Mouse (Mus musculus): Measurements from ENCODE around the gene Zmynd10.

Gene Zmynd10

DNA sequence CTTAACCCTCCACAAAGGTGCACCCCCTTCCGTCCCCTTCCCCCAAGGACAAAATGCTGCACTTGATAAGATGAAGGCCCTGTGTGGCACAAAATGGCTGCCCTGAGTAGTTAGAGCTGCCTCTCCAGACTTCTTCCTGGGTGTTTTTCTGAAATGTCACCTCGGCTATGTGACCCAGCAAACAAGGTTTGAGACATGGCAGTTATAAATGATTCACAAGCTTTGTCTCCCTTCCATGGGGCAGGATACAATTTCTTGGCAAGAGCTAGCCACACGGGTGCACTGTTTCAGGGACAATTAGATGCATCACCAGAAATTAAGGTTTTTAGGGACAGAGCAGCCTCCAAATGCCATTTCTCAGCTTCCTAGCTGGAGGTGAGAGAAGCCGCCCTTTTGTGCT lies 6.7 kb upstream of the Zmynd10 start:
- DNase-seq (ENCODE audit: low read depth): no peak

DNA sequence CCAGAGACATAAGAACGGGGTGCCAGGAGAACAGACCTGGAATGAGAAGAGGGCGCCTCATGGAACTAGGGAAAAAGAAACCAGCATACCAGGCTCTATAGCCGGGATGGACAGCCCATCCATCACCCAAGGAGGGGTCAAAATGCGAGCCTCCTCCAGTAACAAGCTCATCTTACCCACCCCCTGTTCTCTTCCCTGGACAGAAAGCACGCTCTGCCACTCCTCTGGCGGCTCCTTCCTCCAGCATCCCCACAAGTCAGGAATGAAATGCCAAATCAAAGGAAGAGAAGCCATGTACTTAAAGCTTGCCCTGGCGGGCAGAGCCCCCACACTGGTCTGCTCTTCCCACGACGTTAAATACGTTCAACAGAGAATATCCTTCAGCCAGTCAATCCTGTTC lies 6.1 kb upstream of the Zmynd10 start:
- DNase-seq (ENCODE audit: low read depth): no peak

DNA sequence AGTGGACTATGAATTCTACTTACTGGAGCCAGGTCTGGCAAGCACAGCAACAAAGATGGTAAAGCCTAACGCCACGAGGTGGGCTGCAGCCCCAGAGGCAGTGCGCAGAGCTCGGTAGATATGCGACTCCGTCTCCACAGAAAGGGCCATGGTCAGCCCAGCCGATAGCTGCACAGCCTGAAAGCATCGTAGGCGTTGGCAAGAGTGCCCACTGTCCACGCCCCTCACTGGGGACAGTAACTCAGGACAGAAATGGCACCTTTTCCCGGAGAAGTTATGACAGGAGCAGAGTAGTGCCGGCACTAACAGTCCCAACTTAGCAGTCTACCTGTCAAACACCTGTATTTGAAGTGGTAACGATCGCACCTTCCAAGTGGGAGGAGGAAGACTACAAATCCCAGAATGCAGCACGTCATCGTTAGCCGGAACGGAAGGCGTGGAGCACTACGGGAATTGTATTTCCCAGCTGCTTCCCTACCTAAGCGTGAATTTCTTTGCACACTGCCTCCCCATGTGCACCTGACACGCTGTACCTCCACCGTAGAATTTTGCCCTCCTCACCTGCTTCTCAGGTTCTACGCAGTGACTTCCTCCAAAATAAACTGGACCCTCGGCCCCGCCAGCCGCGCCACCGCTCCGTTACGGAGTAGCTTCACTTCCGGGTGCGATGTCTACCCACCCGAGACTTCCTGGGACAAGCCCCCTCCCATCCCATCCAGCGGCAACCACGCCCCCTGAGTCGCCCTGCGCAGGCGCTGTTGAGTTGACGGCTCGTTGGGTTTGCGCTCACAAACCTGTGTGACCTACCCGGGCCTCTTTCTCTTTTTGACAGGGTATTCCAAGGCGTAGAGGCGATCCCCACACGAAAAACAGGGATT lies 5.4 kb upstream of the Zmynd10 start, which contains the start of the genes Cyb561d2 and Nprl2:
Gene Cyb561d2, minus strand, starts transcription at position 720 of the 878 bp plus-strand sequence.
Gene Nprl2, plus strand, starts transcription at position 753 of the 878 bp plus-strand sequence.
- peak; percentile 97 for DNase-seq (ENCODE audit: low read depth)

DNA sequence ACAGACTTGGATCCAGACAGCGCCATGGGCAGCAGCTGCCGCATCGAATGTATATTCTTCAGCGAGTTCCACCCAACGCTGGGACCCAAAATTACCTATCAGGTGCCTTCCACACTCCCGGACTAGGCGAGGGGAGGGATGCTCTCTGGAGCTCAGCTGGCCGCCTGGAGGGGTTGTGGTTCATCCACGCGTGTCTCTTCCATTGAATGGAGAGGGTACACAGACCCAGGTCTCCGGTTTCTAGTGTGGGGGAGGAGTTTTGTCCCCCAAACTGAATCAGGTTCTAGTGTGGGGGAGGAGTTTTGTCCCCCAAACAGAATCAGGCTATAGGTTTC lies 4.8 kb upstream of the Zmynd10 start:
- DNase-seq (ENCODE audit: low read depth): no peak

DNA sequence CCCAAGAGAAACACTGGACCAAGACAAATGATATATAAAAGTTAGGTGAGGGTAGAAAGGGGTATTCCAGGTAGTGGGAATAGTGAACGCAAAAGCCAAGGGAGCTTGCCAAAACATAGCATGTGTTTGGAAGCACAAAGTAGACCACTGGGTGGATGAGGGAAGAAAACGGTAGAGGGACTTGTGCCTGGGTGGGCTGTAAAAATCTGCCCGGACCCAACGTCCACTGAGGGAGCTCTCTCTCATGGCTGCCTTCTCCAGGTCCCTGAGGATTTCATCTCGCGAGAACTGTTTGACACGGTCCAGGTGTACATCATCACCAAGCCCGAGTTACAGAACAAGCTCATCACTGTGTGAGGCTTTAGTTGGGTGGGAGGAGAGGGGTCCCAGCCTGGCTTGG lies 4.4 kb upstream of the Zmynd10 start:
- DNase-seq (ENCODE audit: low read depth): no peak

DNA sequence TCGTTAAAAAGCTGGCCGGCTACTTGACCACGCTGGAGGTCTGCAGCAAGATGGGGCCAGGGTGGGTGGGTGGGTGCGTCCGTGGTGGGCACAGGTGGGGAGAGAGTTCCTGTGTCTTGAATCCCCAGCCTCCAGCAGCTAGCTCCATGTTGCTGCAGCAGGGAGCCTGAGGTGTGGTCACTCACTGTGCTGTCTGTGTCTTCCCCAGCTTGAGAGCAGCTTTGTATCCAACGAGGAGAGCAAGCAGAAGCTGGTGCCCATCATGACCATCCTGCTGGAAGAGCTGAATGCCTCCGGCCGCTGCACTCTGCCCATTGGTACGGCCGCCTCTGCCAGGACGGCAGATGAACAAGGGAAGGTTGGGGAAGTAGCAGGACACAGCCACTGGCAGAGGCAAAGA lies 3.8 kb upstream of the Zmynd10 start:
- no peak for DNase-seq (ENCODE audit: low read depth)

DNA sequence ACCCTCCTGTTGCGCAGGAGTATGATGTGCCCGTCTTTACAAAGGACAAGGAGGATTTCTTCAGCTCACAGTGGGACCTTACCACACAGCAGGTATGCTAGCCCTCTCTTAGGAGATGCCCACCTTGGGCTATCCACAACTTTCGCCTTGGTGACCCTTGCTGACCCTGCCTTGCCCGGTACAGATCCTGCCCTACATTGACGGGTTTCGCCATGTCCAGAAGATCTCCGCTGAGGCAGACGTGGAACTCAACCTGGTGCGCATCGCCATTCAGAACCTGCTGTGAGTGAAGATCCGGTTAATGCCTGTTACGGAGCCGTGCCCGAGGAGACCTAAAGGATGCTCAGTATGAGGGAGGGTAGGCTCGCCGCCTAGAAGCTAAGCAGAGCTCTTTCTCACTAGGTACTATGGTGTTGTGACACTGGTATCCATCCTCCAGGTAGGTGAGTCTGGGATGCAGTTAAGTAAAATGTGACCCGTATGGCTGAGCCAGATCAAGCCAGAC lies 2.9 kb upstream of the Zmynd10 start:
- DNase-seq (ENCODE audit: low read depth): no peak

DNA sequence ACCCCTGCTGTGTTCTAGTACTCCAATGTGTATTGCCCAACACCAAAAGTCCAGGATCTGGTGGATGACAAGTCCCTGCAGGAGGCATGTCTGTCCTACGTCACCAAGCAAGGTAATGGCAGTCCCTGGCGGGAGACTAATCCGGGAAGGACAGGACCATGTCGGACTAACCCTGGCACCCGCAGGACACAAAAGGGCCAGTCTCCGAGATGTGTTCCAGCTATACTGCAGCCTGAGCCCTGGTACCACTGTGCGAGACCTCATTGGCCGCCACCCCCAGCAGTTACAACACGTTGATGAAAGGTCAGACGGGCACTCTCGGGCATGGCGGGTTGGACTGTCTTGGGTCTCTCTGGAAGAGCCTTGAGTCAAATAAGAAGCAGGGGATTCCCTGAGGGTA lies 2.4 kb upstream of the Zmynd10 start:
- DNase-seq (ENCODE audit: low read depth): no peak

DNA sequence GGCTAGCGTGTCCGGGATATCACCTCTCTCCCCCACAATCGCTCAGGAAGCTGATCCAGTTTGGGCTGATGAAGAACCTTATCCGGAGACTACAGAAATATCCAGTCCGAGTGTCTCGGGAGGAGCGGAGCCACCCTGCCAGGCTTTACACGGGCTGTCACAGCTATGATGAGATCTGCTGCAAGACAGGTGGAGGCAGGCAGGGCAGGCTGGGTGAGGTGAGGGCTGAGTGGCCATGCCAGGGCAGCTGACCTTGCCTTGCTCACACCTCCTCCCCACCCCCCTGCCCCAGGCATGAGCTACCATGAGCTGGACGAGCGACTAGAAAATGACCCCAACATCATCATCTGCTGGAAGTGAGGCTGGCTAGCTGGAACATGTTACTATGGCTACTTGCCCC lies 1.9 kb upstream of the Zmynd10 start:
- DNase-seq (ENCODE audit: low read depth): no peak

DNA sequence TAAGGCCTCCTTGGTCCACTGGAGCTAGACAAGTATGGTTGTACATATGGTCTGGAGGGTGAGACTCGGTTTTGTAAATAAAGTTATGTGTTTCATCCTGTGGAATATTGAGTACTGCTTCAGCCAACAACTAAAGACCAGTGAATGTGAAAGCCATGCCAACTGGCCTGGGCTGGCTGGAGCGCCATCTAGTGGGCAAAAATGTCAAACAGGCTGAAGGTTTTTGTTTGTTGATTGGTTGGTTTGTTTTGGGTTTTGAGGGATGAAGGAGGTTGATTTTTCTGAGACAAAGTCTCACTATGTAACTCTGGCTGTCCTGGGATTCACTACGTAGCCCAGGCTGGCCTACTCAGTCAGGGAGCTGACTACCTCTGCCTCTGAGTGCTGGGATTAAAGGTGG lies 1.5 kb upstream of the Zmynd10 start:
- peak; percentile 90 for DNase-seq (ENCODE audit: low read depth)

DNA sequence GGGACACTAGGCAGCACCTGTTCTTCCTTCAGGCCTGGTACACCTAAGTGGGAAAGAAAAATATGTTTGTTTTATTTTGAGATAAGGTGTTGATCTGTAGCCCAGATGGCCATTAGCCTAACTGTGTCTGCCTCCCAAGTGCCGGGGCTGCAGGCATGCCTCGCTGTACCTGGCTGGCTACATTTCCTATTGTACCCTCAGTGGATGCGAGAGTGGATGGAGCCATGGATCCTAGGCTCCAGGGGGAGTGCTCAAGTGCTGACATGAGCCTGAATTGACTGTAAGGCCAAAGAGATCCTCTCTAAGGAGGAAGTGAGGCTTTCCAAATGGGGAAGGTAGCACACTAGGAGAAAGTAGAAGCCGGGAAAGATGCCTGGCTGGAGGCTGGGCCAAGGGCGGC lies 859 bp downstream of the Zmynd10 start:
- no peak for DNase-seq (ENCODE audit: low read depth)

DNA sequence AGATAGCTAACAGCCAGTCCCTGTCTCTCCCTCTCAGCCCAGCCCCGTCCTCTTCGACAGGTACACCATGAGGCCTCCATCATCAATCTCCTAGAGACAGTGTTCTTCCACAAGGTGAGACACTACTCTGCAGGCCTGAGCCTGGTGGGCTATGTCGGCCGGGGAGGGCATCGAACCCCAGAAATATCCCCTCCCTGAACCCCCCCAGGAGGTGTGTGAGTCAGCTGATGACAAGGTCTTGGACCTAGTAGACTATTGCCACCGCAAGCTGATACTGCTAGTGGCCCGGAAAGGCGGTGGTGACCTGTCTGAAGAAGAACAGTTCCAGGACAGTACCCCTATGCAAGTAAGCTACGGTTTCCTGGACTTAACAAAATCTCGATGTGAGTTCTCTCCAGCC lies 1.7 kb downstream of the Zmynd10 start:
- no peak for DNase-seq (ENCODE audit: low read depth)

DNA sequence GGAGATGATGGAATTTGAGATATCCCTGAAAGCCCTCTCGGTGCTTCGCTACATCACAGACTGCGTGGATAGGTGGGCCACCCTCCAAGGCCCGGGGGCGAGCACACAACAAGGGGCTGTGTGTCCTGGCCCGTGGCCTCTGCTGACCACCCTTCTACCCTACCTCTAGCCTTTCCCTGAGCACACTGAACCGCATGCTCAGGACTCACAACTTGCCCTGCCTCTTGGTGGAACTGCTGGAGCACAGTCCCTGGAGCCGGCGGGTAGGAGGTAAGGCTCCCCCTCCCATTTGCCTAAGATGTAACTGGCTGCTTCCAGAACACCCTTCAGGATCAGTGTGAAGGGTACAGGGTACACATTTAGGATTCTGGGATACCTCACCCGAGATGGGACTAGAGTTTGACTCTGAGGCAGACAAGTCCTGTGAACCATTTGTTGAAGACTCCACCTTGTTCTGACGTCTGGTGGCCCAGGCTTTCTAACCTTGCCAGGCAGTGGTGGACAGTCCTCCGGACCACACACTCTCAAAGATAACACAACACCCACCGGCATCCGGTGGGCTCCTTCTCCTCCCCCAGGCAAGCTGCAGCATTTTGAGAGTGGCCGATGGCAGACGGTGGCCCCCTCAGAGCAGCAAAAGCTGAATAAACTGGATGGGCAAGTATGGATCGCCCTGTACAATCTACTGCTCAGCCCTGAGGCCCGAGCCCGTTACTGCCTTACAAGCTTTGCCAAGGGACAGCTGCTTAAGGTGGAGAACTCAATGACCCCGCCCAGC lies 2.4 kb downstream of the Zmynd10 start:
- no peak for DNase-seq (ENCODE audit: low read depth)

DNA sequence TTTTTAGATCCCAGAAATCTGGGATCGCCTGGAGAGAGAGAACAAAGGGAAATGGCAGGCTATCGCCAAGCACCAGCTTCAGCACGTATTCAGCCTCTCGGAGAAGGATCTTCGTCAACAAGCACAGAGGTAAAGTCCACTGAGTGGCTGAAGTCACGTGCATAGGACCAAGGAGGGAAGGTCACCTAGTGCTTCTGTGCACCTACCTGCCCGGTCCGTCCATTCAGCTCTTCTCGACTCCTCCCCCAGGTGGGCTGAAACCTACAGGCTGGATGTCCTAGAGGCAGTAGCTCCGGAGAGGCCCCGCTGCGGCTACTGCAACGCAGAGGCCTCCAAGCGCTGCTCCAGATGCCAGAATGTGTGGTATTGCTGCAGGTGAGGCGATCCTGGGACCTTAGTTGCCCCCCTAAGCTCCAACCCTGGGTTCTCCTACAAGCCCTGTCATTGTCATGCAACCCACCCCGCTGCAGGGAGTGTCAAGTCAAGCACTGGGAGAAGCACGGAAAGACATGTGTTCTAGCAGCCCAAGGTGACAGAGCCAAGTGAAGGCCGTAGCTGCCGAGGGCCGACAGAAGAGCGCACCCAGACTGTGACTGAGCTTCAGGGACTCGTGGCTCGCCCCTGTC lies 3.5 kb downstream of the Zmynd10 start:
- DNase-seq (ENCODE audit: low read depth): no peak

DNA sequence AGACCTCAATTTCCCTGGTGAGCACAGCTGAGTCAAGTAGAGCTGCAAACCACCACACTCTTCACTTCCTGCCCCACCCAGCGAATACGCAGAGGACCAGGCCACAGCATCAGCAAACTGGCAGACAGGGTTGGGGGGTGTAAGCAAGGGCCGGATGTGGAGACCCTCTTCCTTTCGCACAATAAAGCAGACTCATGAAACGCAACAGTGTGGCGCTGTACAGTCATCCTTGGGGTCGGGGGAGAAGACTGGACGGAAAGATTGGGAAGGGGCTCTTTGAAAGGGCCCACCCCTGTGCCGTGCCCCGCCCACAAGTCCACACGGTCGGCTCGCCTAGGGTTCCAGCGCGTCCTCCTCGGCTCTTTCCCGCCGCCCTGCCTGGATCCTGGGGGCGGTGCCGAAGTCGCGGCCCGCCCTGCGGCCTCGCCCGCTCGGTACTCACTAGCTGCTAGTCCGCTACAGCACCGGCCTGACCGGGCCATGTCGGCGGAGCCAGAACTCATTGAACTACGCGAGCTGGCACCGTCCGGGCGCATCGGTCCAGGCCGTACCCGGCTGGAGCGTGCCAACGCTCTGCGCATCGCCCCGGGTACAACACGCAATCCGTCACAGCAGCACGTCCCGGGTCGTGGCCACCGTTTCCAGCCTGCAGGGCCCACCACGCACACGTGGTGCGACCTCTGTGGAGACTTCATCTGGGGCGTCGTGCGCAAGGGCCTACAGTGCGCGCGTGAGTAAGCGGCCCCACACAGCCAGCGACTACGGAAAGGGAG lies 4.2 kb downstream of the Zmynd10 start, which contains the start of gene Rassf1:
Gene Rassf1, plus strand, starts transcription at position 439 of the 773 bp plus-strand sequence.
- DNase-seq (ENCODE audit: low read depth): peak; percentile 88

DNA sequence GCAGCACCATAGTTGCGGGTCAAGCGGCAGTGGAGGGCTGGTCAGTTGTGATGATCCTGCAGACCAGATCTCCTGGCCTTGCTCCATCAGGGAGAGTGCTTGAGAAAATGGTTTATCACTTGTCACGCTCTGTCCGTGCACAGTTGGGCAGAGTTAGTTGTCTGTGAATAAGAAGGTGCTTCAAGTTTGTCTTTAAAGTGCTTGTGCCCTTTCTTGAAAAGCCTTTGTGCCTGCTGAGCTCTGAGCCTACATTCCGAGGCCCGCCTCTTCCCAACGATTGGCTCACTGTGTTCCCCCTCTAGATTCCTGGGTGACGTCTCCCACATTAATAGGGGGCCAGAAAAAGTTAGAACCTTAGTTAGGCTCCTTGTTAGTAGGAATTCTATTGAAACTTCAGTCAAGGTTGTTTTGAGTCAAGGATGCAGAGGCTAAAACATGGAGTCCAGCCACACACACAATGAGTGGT lies 4.8 kb downstream of the Zmynd10 start:
- DNase-seq (ENCODE audit: low read depth): no peak

DNA sequence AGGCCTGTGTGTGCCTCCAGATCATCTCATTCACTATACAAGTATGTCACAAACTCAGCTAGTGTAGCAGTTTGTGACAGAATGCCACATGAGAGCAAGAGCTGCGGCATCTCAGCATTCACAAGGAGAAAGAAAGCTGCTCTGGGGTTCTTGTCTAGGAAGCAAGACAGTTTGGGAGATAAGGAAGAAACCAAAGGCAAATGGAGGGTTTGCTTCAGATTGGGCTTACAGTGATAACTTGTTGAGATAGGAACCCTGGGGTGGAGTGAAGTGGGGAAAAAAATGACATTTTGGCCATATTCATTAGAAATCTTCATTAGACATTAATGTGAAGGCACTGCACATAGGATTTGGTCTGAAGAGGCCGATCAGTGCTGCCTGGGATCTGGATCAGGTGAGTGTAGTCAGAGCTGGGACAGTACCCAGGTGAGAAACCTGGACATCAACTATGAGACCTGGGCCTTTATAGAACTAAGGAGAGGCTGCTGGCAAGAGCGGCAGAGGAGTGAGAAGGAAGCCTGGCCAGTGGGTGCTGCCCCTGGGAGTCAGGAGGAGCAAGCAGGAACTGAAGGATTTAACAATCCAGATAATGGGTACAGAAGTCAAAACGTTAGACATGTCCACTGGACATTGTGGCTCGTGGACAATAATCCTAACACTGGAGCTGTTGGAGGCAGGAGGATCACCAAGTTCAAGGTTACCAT lies 5.7 kb downstream of the Zmynd10 start:
- DNase-seq (ENCODE audit: low read depth): no peak

DNA sequence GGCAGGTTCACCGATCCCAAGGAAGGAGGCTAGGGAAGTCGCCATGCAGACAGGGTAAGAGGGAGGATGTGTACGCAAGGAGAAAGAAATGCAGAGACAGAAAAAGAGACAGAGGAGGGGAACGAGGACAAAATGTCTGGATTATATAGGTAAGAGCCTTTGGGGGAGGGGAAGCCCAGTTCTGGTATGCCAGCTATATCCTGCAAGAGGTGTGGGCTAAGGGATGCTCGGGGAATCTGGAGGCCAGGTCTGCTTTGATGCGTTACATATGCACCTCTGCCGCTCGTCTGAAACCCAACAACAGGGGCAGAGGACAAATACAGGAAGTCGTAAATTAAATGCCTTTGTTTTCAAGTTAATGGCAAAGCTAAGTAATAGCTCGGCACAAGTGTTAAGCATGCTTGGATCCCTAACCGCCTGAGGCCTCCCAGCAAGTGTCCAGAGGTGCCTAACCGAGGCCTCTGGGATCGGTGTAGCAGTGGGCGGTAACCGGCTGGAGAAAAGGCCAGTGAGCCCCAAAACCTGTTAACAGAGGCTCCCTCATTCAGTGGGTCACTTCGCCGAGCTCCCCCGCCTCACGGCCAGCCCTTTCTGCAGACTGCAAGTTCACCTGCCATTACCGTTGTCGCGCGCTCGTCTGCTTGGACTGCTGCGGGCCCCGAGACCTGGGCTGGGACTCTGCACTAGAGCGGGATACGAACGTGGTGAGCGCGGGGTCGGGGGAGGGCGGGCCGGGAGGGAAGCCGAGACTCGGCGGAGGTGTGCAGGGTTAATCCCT lies 6.6 kb downstream of the Zmynd10 start:
- peak; percentile 62 for DNase-seq (ENCODE audit: low read depth)

DNA sequence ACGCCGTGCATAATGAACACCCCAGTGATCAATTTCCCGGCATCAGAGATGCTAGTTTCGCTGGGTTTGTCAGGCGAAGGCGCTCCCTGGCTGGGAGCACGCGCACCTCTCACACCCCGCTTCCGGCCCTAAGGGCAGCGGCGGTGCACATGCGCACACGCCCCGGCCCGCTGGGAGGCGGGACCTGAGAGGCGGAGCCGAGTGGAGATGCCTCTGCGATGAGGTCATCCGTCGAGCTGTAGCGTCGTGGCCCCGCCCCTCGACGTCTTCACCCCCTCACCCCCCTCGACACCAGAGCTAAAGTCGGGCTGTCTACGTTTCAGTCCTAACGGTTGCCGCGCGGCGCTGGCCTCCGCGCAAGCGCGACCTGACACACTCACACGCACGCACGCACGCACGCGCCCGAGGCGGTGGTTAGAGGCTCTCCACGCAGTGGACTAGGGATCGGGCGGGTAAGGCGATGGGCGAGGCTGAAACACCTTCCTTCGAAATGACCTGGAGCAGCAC lies 7.3 kb downstream of the Zmynd10 start:
- peak; percentile 100 for DNase-seq (ENCODE audit: low read depth)

DNA sequence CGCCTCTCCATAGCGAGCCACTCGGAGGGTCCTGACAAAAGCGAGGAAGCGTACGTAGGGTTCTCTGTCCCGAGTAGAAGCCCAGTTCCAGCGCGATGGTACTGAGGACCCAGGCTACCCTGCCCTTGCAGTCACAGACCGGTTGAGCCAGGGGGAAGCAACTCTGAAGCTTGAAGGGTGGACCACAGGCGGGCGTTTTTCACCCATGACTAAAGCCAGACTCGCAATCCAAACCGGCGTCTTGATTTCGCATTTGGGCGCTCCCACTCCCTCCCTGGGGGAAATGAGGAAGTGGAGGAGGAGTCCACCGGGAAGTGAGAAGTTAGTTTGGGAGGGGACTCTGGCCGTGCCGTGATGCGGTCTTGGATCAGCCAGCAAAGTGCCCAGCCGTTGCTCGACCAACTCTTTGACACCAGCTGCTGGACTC lies 7.9 kb downstream of the Zmynd10 start:
- no peak for DNase-seq (ENCODE audit: low read depth)

Data from naive thymus-derived CD4-positive, alpha-beta T cell, adult 2 months (primary cell).